ENCODE assay signal across 20 mouse cellular contexts in genomic region chr12:77263816-77264215, GRCm38 (mm10).
"Had no signal": no experiment of that assay in that cellular context is flagged by ENCODE, and none has a peak within 500 bp of the region (broad histone marks: within the 10 kb centered on the region; RNA-seq: fewer than 3 reads in every experiment).

No protein-coding gene starts in this region.

- H3K4me2 ChIP-seq: lung, embryonic 15.5 days; midbrain, embryonic 11.5 days; midbrain, embryonic 13.5 days; midbrain, embryonic 15.5 days; neural tube, embryonic 13.5 days; neural tube, embryonic 15.5 days had no signal

- H3K9me3 ChIP-seq: lung, embryonic 15.5 days; megakaryocyte, embryonic 14.5 days; midbrain, embryonic 13.5 days; midbrain, embryonic 15.5 days; neural tube, embryonic 13.5 days; neural tube, embryonic 15.5 days had no signal

- H3K4me1 ChIP-seq: lung, embryonic 15.5 days; midbrain, embryonic 13.5 days; midbrain, embryonic 15.5 days; neural tube, embryonic 13.5 days; neural tube, embryonic 15.5 days had no signal

- ATAC-seq: lung, postnatal 0 days; midbrain, embryonic 13.5 days; midbrain, embryonic 15.5 days had no signal

- H3K36me3 ChIP-seq: lung, embryonic 15.5 days; midbrain, embryonic 13.5 days; midbrain, embryonic 15.5 days; neural tube, embryonic 13.5 days; neural tube, embryonic 15.5 days had no signal

- H3K27me3 ChIP-seq: lung, embryonic 15.5 days; megakaryocyte, embryonic 14.5 days; midbrain, embryonic 13.5 days; midbrain, embryonic 15.5 days; neural tube, embryonic 13.5 days; neural tube, embryonic 15.5 days had no signal

- DNase-seq: lung, adult 2 months; lung, postnatal 14 days; lung, postnatal 36 days; retina, postnatal 1 day; right cerebral cortex, adult 18-20 months; right cerebral cortex, postnatal 25 days; right cerebral cortex, postnatal 4 days; spleen, adult 18-20 months; thymus, adult 18-20 months; thymus, postnatal 14 days; thymus, postnatal 36 days had no signal

- H3K9ac ChIP-seq: lung, embryonic 15.5 days; midbrain, embryonic 13.5 days; midbrain, embryonic 15.5 days; neural tube, embryonic 13.5 days; neural tube, embryonic 15.5 days had no signal

- H3K27ac ChIP-seq: lung, embryonic 15.5 days; macrophage; midbrain, embryonic 13.5 days; midbrain, embryonic 15.5 days; neural tube, embryonic 13.5 days; neural tube, embryonic 15.5 days had no signal

- H3K4me3 ChIP-seq: lung, embryonic 15.5 days; megakaryocyte, embryonic 14.5 days; midbrain, embryonic 13.5 days; midbrain, embryonic 15.5 days; neural tube, embryonic 13.5 days; neural tube, embryonic 15.5 days had no signal
